ENCODE assay signal across 10 mouse cellular contexts in the genomic region with DNA sequence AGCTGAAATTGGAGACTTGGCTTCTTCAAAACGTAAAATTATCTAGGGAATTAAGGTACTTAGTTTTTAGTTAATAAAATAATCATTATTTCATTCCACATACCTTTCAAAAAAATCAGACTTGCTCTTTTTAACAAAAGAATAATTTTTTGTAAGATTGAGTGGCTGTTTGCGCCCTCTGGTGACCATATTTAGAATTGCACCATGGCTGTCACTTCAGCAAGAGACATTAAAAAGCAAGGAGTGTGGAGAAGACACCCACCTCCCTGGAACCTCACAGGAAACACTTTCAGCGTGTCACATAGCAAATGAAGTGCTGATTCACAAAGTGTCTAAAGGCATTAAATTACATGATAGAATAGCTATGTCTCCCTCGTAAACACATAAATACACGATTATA. TPM values are rescaled to one million over a fixed set of nuclear protein-coding genes. Genes with fewer than 3 reads are reported as not detected.
DNase-seq lines count a peak whose midpoint lies in the region; ATAC-seq and TF ChIP-seq lines count a peak whose summit lies in the region.
"Had no signal": no experiment of that assay in that cellular context is flagged by ENCODE, and none has a peak within 500 bp of the region (broad histone marks: within the 10 kb centered on the region; RNA-seq: fewer than 3 reads in every experiment).

No protein-coding gene starts in this region.

- no peak overlapping the region for H3K4me3 ChIP-seq in forebrain, postnatal 0 days (ENCODE audit: low read depth, low read length)
- no peak overlapping the region for H3K4me3 ChIP-seq in forebrain, embryonic 12.5 days (replicated peaks)
- H3K4me3 ChIP-seq in midbrain, embryonic 10.5 days: no peak overlapping the region
- no peak overlapping the region for H3K4me3 ChIP-seq in midbrain, embryonic 16.5 days (ENCODE audit: low read depth, low read length)
- H3K4me3 ChIP-seq in liver, postnatal 0 days (ENCODE audit: low read depth, low read length): no peak overlapping the region
- H3K4me3 ChIP-seq: heart, embryonic 13.5 days had no signal

- H3K27ac ChIP-seq in forebrain, postnatal 0 days (ENCODE audit: low read depth, low read length): no peak overlapping the region
- H3K27ac ChIP-seq in forebrain, embryonic 12.5 days: no peak overlapping the region
- no peak overlapping the region for H3K27ac ChIP-seq in midbrain, embryonic 10.5 days (replicated peaks)
- H3K27ac ChIP-seq in midbrain, embryonic 16.5 days (ENCODE audit: low read length): no peak overlapping the region
- H3K27ac ChIP-seq in liver, postnatal 0 days (ENCODE audit: low read depth): no peak overlapping the region
- H3K27ac ChIP-seq: heart, embryonic 13.5 days; macrophage had no signal

- peak; percentile 76 for DNase-seq in forebrain, postnatal 0 days
- DNase-seq in midbrain, embryonic 10.5 days (ENCODE audit: low spot score): peak; percentile 15
- DNase-seq in adrenal gland, postnatal 36 days: peak; percentile 24
- DNase-seq in liver, postnatal 0 days: peak; percentile 38
- peak; percentile 54 for DNase-seq in splenic B cell, adult 2 months (ENCODE audit: low read depth, low spot score)

- peak; percentile 38; the same call in 1 of the 2 replicates for ATAC-seq in forebrain, postnatal 0 days
- ATAC-seq in forebrain, embryonic 12.5 days (ENCODE audit: low FRiP score): no peak
- no peak for ATAC-seq in midbrain, embryonic 16.5 days
- ATAC-seq in granulocyte monocyte progenitor cell, adult 5-6 weeks (replicated peaks; ENCODE audit: poor library complexity, severe bottlenecking): peak; percentile 50
- no peak for ATAC-seq in liver, postnatal 0 days

- H3K4me1 ChIP-seq in forebrain, postnatal 0 days (ENCODE audit: insufficient read depth): no peaks in the 10 kb centered on the region
- H3K4me1 ChIP-seq in forebrain, embryonic 12.5 days: no peaks in the 10 kb centered on the region
- no peaks in the 10 kb centered on the region for H3K4me1 ChIP-seq in midbrain, embryonic 10.5 days
- no peaks in the 10 kb centered on the region for H3K4me1 ChIP-seq in midbrain, embryonic 16.5 days (ENCODE audit: control insufficient read depth, insufficient read depth, low read length)
- no peaks in the 10 kb centered on the region for H3K4me1 ChIP-seq in liver, postnatal 0 days (ENCODE audit: insufficient read depth)
- H3K4me1 ChIP-seq: heart, embryonic 13.5 days had no signal

- 39% methylated on average over 5 of the region's 5 CpGs for WGBS in forebrain, postnatal 0 days
- 42% methylated on average over 5 of the region's 5 CpGs for WGBS in forebrain, embryonic 12.5 days
- WGBS in midbrain, embryonic 10.5 days: 42% methylated on average over 5 of the region's 5 CpGs
- WGBS in midbrain, embryonic 16.5 days: 38% methylated on average over 5 of the region's 5 CpGs
- 37% methylated on average over 5 of the region's 5 CpGs for WGBS in liver, postnatal 0 days (ENCODE audit: insufficient replicate concordance)

- no peaks in the 10 kb centered on the region for H3K36me3 ChIP-seq in forebrain, postnatal 0 days (ENCODE audit: insufficient read depth)
- H3K36me3 ChIP-seq in forebrain, embryonic 12.5 days (replicated peaks): no peaks in the 10 kb centered on the region
- H3K36me3 ChIP-seq in midbrain, embryonic 10.5 days: no peaks in the 10 kb centered on the region
- no peaks in the 10 kb centered on the region for H3K36me3 ChIP-seq in midbrain, embryonic 16.5 days (ENCODE audit: control insufficient read depth, insufficient read depth, low read length)
- no peaks in the 10 kb centered on the region for H3K36me3 ChIP-seq in liver, postnatal 0 days (replicated peaks; ENCODE audit: insufficient read depth, low read length)
- no peaks in the 10 kb centered on the region for H3K36me3 ChIP-seq in splenic B cell, adult 2 months (ENCODE audit: control insufficient read depth, insufficient read depth, low read length, poor library complexity, severe bottlenecking)
- H3K36me3 ChIP-seq: heart, embryonic 13.5 days had no signal

- peak; percentile 73 for TF ChIP-seq CTCF in forebrain, postnatal 0 days (IDR thresholded peaks at IDR 0.05; ENCODE audit: low read depth)
- peak; percentile 74 for TF ChIP-seq CTCF in liver, postnatal 0 days (IDR thresholded peaks at IDR 0.05; ENCODE audit: low read depth)

- no peaks in the 10 kb centered on the region for H3K9me3 ChIP-seq in forebrain, postnatal 0 days (ENCODE audit: low read length)
- no peaks in the 10 kb centered on the region for H3K9me3 ChIP-seq in forebrain, embryonic 12.5 days
- no peaks in the 10 kb centered on the region for H3K9me3 ChIP-seq in midbrain, embryonic 10.5 days (replicated peaks)
- H3K9me3 ChIP-seq in midbrain, embryonic 16.5 days (replicated peaks; ENCODE audit: control insufficient read depth, low read length, poor library complexity, severe bottlenecking): no peaks in the 10 kb centered on the region
- H3K9me3 ChIP-seq in liver, postnatal 0 days (ENCODE audit: low read length): no peaks in the 10 kb centered on the region
- H3K9me3 ChIP-seq: heart, embryonic 13.5 days had no signal

- no peaks in the 10 kb centered on the region for H3K27me3 ChIP-seq in forebrain, postnatal 0 days (ENCODE audit: insufficient read depth, low read length)
- 0 out of 2 replicates have a peak, but pooled peaks cover 3% of the 10 kb centered on the region for H3K27me3 ChIP-seq in forebrain, embryonic 12.5 days
- peaks cover 37% of the 10 kb centered on the region for H3K27me3 ChIP-seq in midbrain, embryonic 10.5 days (ENCODE audit: low read depth, poor library complexity, severe bottlenecking)
- no peaks in the 10 kb centered on the region for H3K27me3 ChIP-seq in midbrain, embryonic 16.5 days (ENCODE audit: control insufficient read depth, insufficient read depth, low read depth, low read length)
- H3K27me3 ChIP-seq in liver, postnatal 0 days (ENCODE audit: insufficient read depth, low read length): no peaks in the 10 kb centered on the region; the same call in 1 of the 2 replicates
- no peaks in the 10 kb centered on the region for H3K27me3 ChIP-seq in splenic B cell, adult 2 months (ENCODE audit: control insufficient read depth, insufficient read depth, low read length, poor library complexity, severe bottlenecking)

- H3K9ac ChIP-seq in forebrain, postnatal 0 days: no peak overlapping the region
- no peak overlapping the region for H3K9ac ChIP-seq in forebrain, embryonic 12.5 days
- H3K9ac ChIP-seq in midbrain, embryonic 16.5 days (ENCODE audit: low read depth, low read length): no peak overlapping the region
- no peak overlapping the region for H3K9ac ChIP-seq in liver, postnatal 0 days (replicated peaks)
- H3K9ac ChIP-seq: heart, embryonic 13.5 days had no signal

- no peak for TF ChIP-seq EP300 in liver, postnatal 0 days (IDR thresholded peaks at IDR 0.05; ENCODE audit: low read depth)

- no peak overlapping the region for H3K4me2 ChIP-seq in forebrain, postnatal 0 days (ENCODE audit: low read depth)
- H3K4me2 ChIP-seq in forebrain, embryonic 12.5 days: no peak overlapping the region
- no peak overlapping the region for H3K4me2 ChIP-seq in midbrain, embryonic 16.5 days (ENCODE audit: low read length)
- no peak overlapping the region for H3K4me2 ChIP-seq in liver, postnatal 0 days (ENCODE audit: low read depth, low read length)
- H3K4me2 ChIP-seq: heart, embryonic 13.5 days had no signal

RNA-seq across cellular contexts. Expression of gene Nxf2, which starts 34.2 kb away (rescaled TPM):
- total RNA-seq in forebrain, postnatal 0 days (2014; rRNA removed): 0.15 and 0.24 TPM in 2 replicates
- polyA plus RNA-seq in forebrain, postnatal 0 days (2015; fragmentation: Nextera tagmentation; extraction: Ambion mirVana): 0.13 and 0.28 TPM in 2 replicates
- 0.28 and 0.62 TPM in 2 replicates for polyA plus RNA-seq in forebrain, embryonic 12.5 days (2016; fragmentation: Nextera tagmentation; extraction: Ambion mirVana)
- 0.46 and 0.57 TPM in 2 replicates for polyA plus RNA-seq in midbrain, embryonic 10.5 days (2016; fragmentation: Nextera tagmentation; extraction: Ambion mirVana)
- 0.28 and 0.44 TPM in 2 replicates for polyA plus RNA-seq in midbrain, embryonic 16.5 days (2015; fragmentation: Nextera tagmentation; extraction: Ambion mirVana)
- total RNA-seq in adrenal gland, postnatal 36 days (2021): under 1 TPM in 1 of 2 experiments, not detected in 1; 0.13 TPM
- 1.3 and 2.1 TPM in 2 replicates for total RNA-seq in granulocyte monocyte progenitor cell, adult 5-6 weeks (2014; fragmentation: Nextera tagmentation)
- 0.36 and 0.90 TPM in 2 replicates for total RNA-seq in granulocyte monocyte progenitor cell, adult 5-6 weeks (2017)
- polyA plus RNA-seq in liver, postnatal 0 days (2015; fragmentation: Nextera tagmentation; extraction: Ambion mirVana): 0.18 and 0.25 TPM in 2 replicates

Comparison
In these comparisons a context has a peak if more than half of its experiments do, and no peak if none do; other contexts are left out.
1. ATAC-seq: peak in forebrain, postnatal 0 days (single experiment) and granulocyte monocyte progenitor cell, adult 5-6 weeks (single experiment); none in forebrain, embryonic 12.5 days (single experiment), midbrain, embryonic 16.5 days (single experiment) and liver, postnatal 0 days (single experiment).
2. DNase-seq: peak in every context shown above with its lines; median percentile 76 in forebrain, postnatal 0 days; 54 in splenic B cell, adult 2 months; 38 in liver, postnatal 0 days; 24 in adrenal gland, postnatal 36 days; 15 in midbrain, embryonic 10.5 days.